Mouse (Mus musculus) embryonic facial prominence, embryonic 15.5 days (tissue): Measurements from ENCODE around the gene Edil3. TPM values are rescaled to one million over a fixed set of nuclear protein-coding genes. Genes with fewer than 3 reads are reported as not detected.

Source experiments
- ATAC-seq: fragments of 200-750 bp; cut with Nextera tagmentation; 2 replicates; pipeline ENCODE4 v1.8.0; 2017; ENCODE audit warnings: low read depth, moderate TSS enrichment; ENCODE audit not compliant: insufficient number of reproducible peaks, low FRiP score, low TSS enrichment
- H3K27ac ChIP-seq: fragments of 300-500 bp; sonication (generic); replicated peaks from 2 replicates; pipeline ENCODE4 v1.5.1; 2015; ENCODE audit warnings: mild to moderate bottlenecking, inconsistent platforms
- H3K27me3 ChIP-seq: fragments of 300-500 bp; sonication (generic); 2 replicates; pipeline ENCODE4 v1.6.1; 2015; ENCODE audit warnings: inconsistent platforms
- H3K36me3 ChIP-seq: fragments of 300-500 bp; sonication (generic); 2 replicates; pipeline ENCODE4 v1.6.1; 2015; ENCODE audit warnings: mild to moderate bottlenecking, inconsistent platforms
- H3K4me1 ChIP-seq: fragments of 300-500 bp; sonication (generic); 2 replicates; pipeline ENCODE4 v1.6.1; 2015; ENCODE audit warnings: inconsistent platforms
- H3K4me2 ChIP-seq: fragments of 300-500 bp; sonication (generic); replicated peaks from 2 replicates; pipeline ENCODE4 v1.6.1; 2015; ENCODE audit warnings: mild to moderate bottlenecking, inconsistent platforms
- H3K4me3 ChIP-seq: fragments of 300-500 bp; sonication (generic); replicated peaks from 2 replicates; pipeline ENCODE4 v1.5.1; 2015; ENCODE audit warnings: mild to moderate bottlenecking, inconsistent platforms
- H3K9ac ChIP-seq: fragments of 300-500 bp; sonication (generic); 2 replicates; pipeline ENCODE4 v1.6.1; 2015; ENCODE audit warnings: inconsistent platforms
- H3K9me3 ChIP-seq: fragments of 300-500 bp; sonication (generic); replicated peaks from 2 replicates; pipeline ENCODE4 v1.6.1; 2016; ENCODE audit warnings: inconsistent platforms
- WGBS: fragments of 180-500 bp; shearing (Covaris S2); methylation state at CpG from one replicate; pipeline ENCODE4 v1.1.7; 2015; 5-methylcytosine and 5-hydroxymethylcytosine counted together
- polyA plus RNA-seq: library from polyadenylated mRNA; unstranded; fragments of >200 nt; fragmentation: Nextera tagmentation; extraction: Ambion mirVana; gene quantifications from 2 replicates; pipeline ENCODE4 v1.2.1, GENCODE M21; 2015

The Edil3 gene
- polyA plus RNA-seq, 1 experiment from 2014 or later = 16.0 TPM

GRCm38 (mm10) chr13:89253990-89254642, 432.8 kb downstream of the Edil3 start:
- H3K27me3 ChIP-seq = no peaks in the 10 kb centered on the region
- H3K9ac ChIP-seq = no peak overlapping the region
- 65% methylated on average over 4 of the region's 4 CpGs for WGBS
- no peak overlapping the region for H3K4me2 ChIP-seq
- H3K9me3 ChIP-seq = no peaks in the 10 kb centered on the region
- no peak overlapping the region for H3K4me3 ChIP-seq
- no peaks in the 10 kb centered on the region for H3K36me3 ChIP-seq
- no peaks in the 10 kb centered on the region for H3K4me1 ChIP-seq
- ATAC-seq = no peak
- no peak overlapping the region for H3K27ac ChIP-seq

- no peak overlapping the region for H3K27ac ChIP-seq
- no peak for ATAC-seq
- WGBS = 63% methylated on average over 1 of the region's 1 CpGs
These were observed 435.6 kb downstream of the Edil3 start for GRCm38 (mm10) chr13:89256906-89257305.

GRCm38 (mm10) chr13:89286696-89287305, 465.5 kb downstream of the Edil3 start:
- Histone ChIP-seq H3K9me3 (no peaks in the 10 kb centered on the region), H3K4me2 (no peak overlapping the region), H3K27ac (no peak overlapping the region), H3K27me3 (no peaks in the 10 kb centered on the region), H3K4me1 (no peaks in the 10 kb centered on the region), H3K9ac (no peak overlapping the region), H3K4me3 (no peak overlapping the region), H3K36me3 (no peaks in the 10 kb centered on the region)
- no peak for ATAC-seq
- 56% methylated on average over 5 of the region's 5 CpGs for WGBS

More at GRCm38 (mm10) chr13:89256906-89257305, 435.6 kb downstream of the Edil3 start:
- Histone ChIP-seq H3K4me3 (no peak overlapping the region), H3K4me2 (no peak overlapping the region), H3K9me3 (no peaks in the 10 kb centered on the region), H3K36me3 (no peaks in the 10 kb centered on the region), H3K27me3 (no peaks in the 10 kb centered on the region), H3K4me1 (no peaks in the 10 kb centered on the region), H3K9ac (no peak overlapping the region)

GRCm38 (mm10) chr13:89288201-89288600, 466.9 kb downstream of the Edil3 start:
- Histone ChIP-seq H3K9ac (no peak overlapping the region), H3K9me3 (no peaks in the 10 kb centered on the region), H3K27me3 (no peaks in the 10 kb centered on the region), H3K4me1 (no peaks in the 10 kb centered on the region), H3K4me3 (no peak overlapping the region), H3K27ac (no peak overlapping the region), H3K4me2 (no peak overlapping the region), H3K36me3 (no peaks in the 10 kb centered on the region)
- WGBS = 46% methylated on average over 4 of the region's 4 CpGs
- no peak for ATAC-seq

GRCm38 (mm10) chr13:89321155-89321554, 499.9 kb downstream of the Edil3 start:
- H3K4me3 ChIP-seq = no peak overlapping the region
- H3K9ac ChIP-seq = no peak overlapping the region
- H3K4me1 ChIP-seq = no peaks in the 10 kb centered on the region
- no peak overlapping the region for H3K4me2 ChIP-seq
- 71% methylated on average over 1 of the region's 1 CpGs for WGBS
- no peak overlapping the region for H3K27ac ChIP-seq
- no peaks in the 10 kb centered on the region for H3K27me3 ChIP-seq
- ATAC-seq = no peak
- no peaks in the 10 kb centered on the region for H3K36me3 ChIP-seq
- H3K9me3 ChIP-seq = no peaks in the 10 kb centered on the region

- Histone ChIP-seq H3K27me3 (no peaks in the 10 kb centered on the region), H3K9ac (no peak overlapping the region), H3K4me1 (no peaks in the 10 kb centered on the region), H3K36me3 (no peaks in the 10 kb centered on the region), H3K9me3 (no peaks in the 10 kb centered on the region), H3K27ac (no peak overlapping the region), H3K4me2 (no peak overlapping the region), H3K4me3 (no peak overlapping the region)
- ATAC-seq = no peak
- WGBS = 83% methylated on average over 2 of the region's 2 CpGs
These were observed 503.0 kb downstream of the Edil3 start for GRCm38 (mm10) chr13:89324282-89324681.

GRCm38 (mm10) chr13:89334494-89334893, 513.2 kb downstream of the Edil3 start:
- no peak overlapping the region for H3K27ac ChIP-seq
- no peaks in the 10 kb centered on the region for H3K4me1 ChIP-seq
- no peak overlapping the region for H3K4me3 ChIP-seq
- H3K4me2 ChIP-seq = no peak overlapping the region
- no peaks in the 10 kb centered on the region for H3K27me3 ChIP-seq
- ATAC-seq = no peak
- no peaks in the 10 kb centered on the region for H3K36me3 ChIP-seq
- H3K9ac ChIP-seq = no peak overlapping the region
- H3K9me3 ChIP-seq = no peaks in the 10 kb centered on the region
- WGBS = 57% methylated on average over 1 of the region's 1 CpGs

- no peak overlapping the region for H3K9ac ChIP-seq
- ATAC-seq = 0 out of 2 replicates have a peak, but pooled peaks have one; percentile 15
- H3K9me3 ChIP-seq = no peaks in the 10 kb centered on the region
- H3K36me3 ChIP-seq = no peaks in the 10 kb centered on the region
- no peaks in the 10 kb centered on the region for H3K4me1 ChIP-seq
- H3K4me2 ChIP-seq = no peak overlapping the region; the same call in 1 of the 2 replicates
- H3K4me3 ChIP-seq = no peak overlapping the region
- H3K27ac ChIP-seq = peak overlapping the region; percentile 66
- no peaks in the 10 kb centered on the region for H3K27me3 ChIP-seq
- 39% methylated on average over 7 of the region's 7 CpGs for WGBS
These were observed 514.8 kb downstream of the Edil3 start for GRCm38 (mm10) chr13:89335908-89336579.

GRCm38 (mm10) chr13:89339055-89339454, 517.8 kb downstream of the Edil3 start:
- no peak overlapping the region for H3K27ac ChIP-seq
- no peaks in the 10 kb centered on the region for H3K4me1 ChIP-seq
- no peak overlapping the region for H3K4me3 ChIP-seq
- no peaks in the 10 kb centered on the region for H3K9me3 ChIP-seq
- no peak overlapping the region for H3K9ac ChIP-seq
- no peak for ATAC-seq
- no peaks in the 10 kb centered on the region for H3K27me3 ChIP-seq
- WGBS = 48% methylated on average over 4 of the region's 4 CpGs
- H3K4me2 ChIP-seq = no peak overlapping the region
- H3K36me3 ChIP-seq = no peaks in the 10 kb centered on the region

- no peaks in the 10 kb centered on the region for H3K9me3 ChIP-seq
- no peak overlapping the region for H3K4me3 ChIP-seq
- WGBS = 67% methylated on average over 3 of the region's 3 CpGs
- no peak overlapping the region for H3K9ac ChIP-seq
- no peak for ATAC-seq
- H3K27me3 ChIP-seq = no peaks in the 10 kb centered on the region
- H3K4me2 ChIP-seq = no peak overlapping the region
- H3K4me1 ChIP-seq = no peaks in the 10 kb centered on the region
- H3K36me3 ChIP-seq = no peaks in the 10 kb centered on the region
- H3K27ac ChIP-seq = no peak overlapping the region
These were observed 518.5 kb downstream of the Edil3 start for GRCm38 (mm10) chr13:89339776-89340175.

- Histone ChIP-seq H3K27ac (no peak overlapping the region), H3K9me3 (no peaks in the 10 kb centered on the region), H3K27me3 (no peaks in the 10 kb centered on the region), H3K36me3 (no peaks in the 10 kb centered on the region), H3K9ac (no peak overlapping the region), H3K4me2 (no peak overlapping the region), H3K4me3 (no peak overlapping the region), H3K4me1 (no peaks in the 10 kb centered on the region)
- 58% methylated on average over 3 of the region's 3 CpGs for WGBS
- no peak for ATAC-seq
These were observed 534.0 kb downstream of the Edil3 start for GRCm38 (mm10) chr13:89355234-89355633.
